Mouse (Mus musculus) WW6 (cell line): ENCODE measurements at regions not wholly inside any gene's neighbourhood (a gene's known extent, or its start where the extent isn't known, plus 50 kb on each side); places are given as distances from the start of the nearest gene placed in this dataset.

Experiments used
- DNase-seq: peaks from one replicate; pipeline ENCODE4 v3.0.0-alpha.2; 2013; ENCODE audit warnings: low read depth, low spot score

GRCm38 (mm10) chr9:90326531-90326930, 55.9 kb upstream of the Tbc1d2b start:
- DNase-seq = no peak
